Mouse (Mus musculus) heart, postnatal 36 days (tissue): ENCODE results near the gene Nrn1l. TPM values are rescaled to one million over a fixed set of nuclear protein-coding genes. Genes with fewer than 3 reads are reported as not detected.
A peak's percentile ranks its signal among the peaks of the same experiment; 100 is the strongest.

Source experiments
- DNase-seq, 2 experiments: peaks; one replicate each; pipeline ENCODE4 v3.0.0; 2021 to 2022
- intact Hi-C: fragments of 180-260 bp; cut with DNase I; formaldehyde crosslinking; loops from one replicate; pipeline ENCODE4 v1.15.1; 2025
- total RNA-seq, 2 experiments: library from RNA; stranded (reverse); gene quantifications; 2 replicates each; pipeline ENCODE4 v1.2.3; 2021

Gene Nrn1l
- 1 to 10 TPM in 1 of 2 experiments, under 1 TPM in 1; 0.49 to 1.1 TPM for total RNA-seq

GRCm38 (mm10) chr8:105893339-105893738, at the start of gene Nrn1l:
Nrn1l (plus strand) TSS chr8:105893567.
- DNase-seq: peak; percentile 66 to 70
- intact Hi-C loops: no loop called here

DNA sequence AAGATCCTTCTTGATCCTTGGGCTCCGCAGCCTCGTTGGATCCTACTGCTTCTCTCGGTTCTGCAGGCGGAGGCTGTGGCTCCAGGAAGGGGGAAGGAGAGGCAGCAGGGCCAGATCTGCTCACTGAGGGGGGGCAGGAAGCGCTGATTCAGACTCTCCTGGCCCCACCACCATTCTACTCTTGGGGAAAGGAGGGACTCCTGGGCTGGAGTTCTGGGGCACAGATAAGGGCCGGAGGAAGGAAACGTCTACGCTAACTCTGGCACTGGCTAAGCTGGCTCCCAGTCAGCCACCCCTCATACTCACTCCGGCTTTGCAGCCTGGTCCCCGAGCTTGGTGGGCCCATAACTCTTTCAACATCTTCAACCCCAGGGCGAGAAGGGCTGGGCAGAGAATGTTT, 46.7 kb upstream of the Nrn1l start:
- intact Hi-C loops: no loop called here
- DNase-seq: no peak

DNA sequence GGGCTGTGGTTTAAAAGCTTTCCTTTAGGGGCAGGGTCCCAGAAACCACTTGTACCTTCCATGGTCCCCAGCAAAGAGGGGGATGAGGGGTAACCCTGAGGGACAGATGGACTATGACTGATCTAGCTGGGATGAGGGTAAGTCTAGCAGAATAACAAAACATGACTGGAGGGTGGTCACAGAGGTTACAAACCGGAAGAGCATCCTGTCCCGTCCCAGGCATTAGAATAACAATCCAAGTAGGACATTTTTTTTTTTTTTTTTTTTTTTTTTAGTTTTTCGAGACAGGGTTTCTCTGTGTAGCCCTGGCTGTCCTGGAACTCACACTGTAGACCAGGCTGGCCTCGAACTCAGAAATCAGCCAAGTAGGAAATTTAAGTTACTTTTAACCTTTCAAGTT, 43.4 kb upstream of the Nrn1l start:
- intact Hi-C loops: loop anchor here (2.0 to 5.0 kb wide), 2 partner anchors 51 to 82 kb away; partner anchors contain the start of genes Ctrl and Pskh1
- DNase-seq: no peak

GRCm38 (mm10) chr8:105850611-105851010, 42.8 kb upstream of the Nrn1l start:
- intact Hi-C loops: loop anchor here (2.0 to 5.0 kb wide), 2 partner anchors 50 to 82 kb away; partner anchors contain the start of genes Ctrl and Pskh1
- DNase-seq: no peak

- peak; percentile 89 for DNase-seq
- intact Hi-C loops: loop anchor here (2.0 to 5.0 kb wide), 2 partner anchors 49 to 81 kb away; partner anchors contain the start of genes Ctrl and Pskh1
Measured at GRCm38 (mm10) chr8:105851651-105852143, 41.7 kb upstream of the Nrn1l start.

GRCm38 (mm10) chr8:105852146-105852729, 41.1 kb upstream of the Nrn1l start:
- no peak for DNase-seq
- intact Hi-C loops: loop anchor here (5.0 kb wide), 1 partner anchor 80 kb away; the partner anchor contains the start of gene Ctrl

DNA sequence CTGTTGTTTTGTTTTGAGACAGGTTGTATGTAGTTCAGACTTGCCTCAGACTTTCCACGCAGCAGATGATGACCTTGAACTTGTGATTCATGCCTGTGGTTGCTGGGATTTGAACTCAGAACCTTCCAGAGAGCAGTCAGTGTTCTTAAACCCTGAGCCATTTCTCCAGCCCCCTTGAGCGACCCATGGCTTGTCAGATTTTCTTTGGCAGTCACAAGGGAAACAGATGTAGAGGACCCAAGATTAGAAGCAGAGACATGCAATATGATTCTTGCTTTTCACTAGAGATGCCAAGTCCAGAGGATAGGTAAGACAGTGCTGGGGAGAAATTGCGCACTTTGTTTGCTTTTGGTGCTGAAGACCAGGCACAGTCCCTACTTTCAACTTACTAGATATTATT, 40.2 kb upstream of the Nrn1l start, which contains the start of gene Cenpt:
TSS of gene Cenpt (minus strand) at position 101 of the 400 bp plus-strand sequence.
- intact Hi-C loops: loop anchor here (5.0 kb wide), 1 partner anchor 79 kb away; the partner anchor contains the start of gene Ctrl

DNA sequence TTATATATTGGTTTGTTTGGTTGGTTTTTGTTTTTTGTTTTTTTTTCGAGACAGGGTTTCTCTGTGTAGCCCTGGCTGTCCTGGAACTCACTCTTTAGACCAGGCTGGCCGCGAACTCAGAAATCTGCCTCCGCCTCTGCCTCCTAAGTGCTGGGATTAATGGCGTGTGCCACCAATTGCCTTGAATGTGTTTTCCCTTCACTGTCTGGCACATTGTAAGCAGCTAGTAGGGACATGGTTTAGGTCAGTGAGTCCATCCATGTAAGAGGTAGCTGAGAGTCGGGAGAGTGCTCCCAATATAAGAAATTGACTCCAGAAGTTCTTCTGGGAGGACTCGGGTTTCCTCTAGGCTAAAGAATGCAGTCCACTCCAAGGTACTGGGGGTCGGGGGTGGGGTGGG, 39.1 kb upstream of the Nrn1l start:
- intact Hi-C loops: loop anchor here (5.0 kb wide), 1 partner anchor 78 kb away; the partner anchor contains the start of gene Ctrl
- no peak for DNase-seq

More for the DNA sequence above, 40.2 kb upstream of the Nrn1l start, which contains the start of gene Cenpt:
- DNase-seq: no peak

- DNase-seq: peak; percentile 91 to 94
- intact Hi-C loops: loop anchor here (5.0 kb wide), 1 partner anchor 78 kb away; the partner anchor contains the start of gene Ctrl
Measured at GRCm38 (mm10) chr8:105854715-105855216, 38.6 kb upstream of the Nrn1l start, which contains the start of gene Thap11. Thap11 (plus strand) TSS chr8:105855132.

DNA sequence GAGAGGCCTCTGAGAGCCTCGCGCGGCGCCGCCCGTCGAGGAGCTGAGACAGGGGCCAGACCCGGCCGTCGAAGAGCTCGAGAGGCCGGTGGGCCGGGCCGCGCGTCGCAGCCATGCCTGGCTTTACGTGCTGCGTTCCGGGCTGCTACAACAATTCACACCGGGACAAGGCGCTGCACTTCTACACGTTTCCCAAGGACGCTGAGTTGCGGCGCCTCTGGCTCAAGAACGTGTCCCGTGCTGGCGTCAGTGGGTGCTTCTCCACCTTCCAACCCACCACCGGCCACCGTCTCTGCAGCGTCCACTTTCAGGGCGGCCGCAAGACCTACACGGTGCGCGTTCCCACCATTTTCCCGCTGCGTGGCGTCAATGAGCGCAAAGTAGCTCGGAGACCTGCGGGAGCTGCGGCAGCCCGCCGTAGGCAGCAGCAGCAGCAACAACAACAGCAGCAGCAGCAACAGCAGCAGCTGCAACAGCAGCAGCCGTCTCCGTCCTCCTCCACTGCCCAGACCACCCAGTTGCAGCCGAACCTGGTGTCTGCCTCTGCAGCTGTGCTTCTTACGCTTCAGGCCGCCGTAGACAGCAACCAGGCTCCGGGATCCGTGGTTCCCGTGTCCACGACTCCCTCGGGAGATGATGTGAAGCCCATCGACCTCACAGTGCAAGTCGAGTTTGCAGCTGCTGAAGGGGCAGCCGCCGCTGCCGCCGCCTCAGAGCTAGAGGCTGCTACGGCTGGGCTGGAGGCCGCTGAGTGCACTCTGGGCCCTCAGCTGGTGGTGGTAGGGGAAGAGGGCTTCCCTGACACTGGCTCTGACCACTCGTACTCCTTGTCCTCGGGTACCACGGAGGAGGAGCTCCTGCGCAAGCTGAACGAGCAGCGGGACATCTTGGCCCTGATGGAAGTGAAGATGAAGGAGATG, 37.9 kb upstream of the Nrn1l start:
- intact Hi-C loops: no loop called here

GRCm38 (mm10) chr8:105856168-105856835, 37.1 kb upstream of the Nrn1l start:
- intact Hi-C loops: no loop called here
- DNase-seq: no peak

More for the DNA sequence above, 37.9 kb upstream of the Nrn1l start:
- peak in 1 of 2 experiments; percentile 53 for DNase-seq

GRCm38 (mm10) chr8:105858495-105858894, 34.9 kb upstream of the Nrn1l start:
- no peak for DNase-seq
- intact Hi-C loops: no loop called here

DNA sequence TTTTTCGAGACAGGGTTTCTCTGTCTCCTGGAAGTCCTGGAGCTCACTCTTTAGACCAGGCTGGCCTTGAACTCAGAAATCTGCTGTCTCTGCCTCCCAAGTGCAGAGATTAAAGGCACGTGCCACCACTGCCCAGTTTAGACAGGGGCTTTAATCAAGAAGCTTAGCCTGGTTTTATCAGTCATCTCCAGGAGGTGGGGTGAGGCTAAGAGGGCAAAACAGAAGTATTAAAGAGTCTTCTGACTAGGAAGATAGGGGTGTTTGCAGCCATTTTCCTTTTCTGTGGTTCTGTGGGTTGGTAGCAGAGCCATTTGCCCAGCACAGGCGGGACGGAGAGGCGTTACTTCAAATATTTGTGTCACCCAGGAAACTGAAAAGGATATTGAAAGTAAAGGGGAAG, 34.1 kb upstream of the Nrn1l start:
- intact Hi-C loops: no loop called here
- no peak for DNase-seq

DNA sequence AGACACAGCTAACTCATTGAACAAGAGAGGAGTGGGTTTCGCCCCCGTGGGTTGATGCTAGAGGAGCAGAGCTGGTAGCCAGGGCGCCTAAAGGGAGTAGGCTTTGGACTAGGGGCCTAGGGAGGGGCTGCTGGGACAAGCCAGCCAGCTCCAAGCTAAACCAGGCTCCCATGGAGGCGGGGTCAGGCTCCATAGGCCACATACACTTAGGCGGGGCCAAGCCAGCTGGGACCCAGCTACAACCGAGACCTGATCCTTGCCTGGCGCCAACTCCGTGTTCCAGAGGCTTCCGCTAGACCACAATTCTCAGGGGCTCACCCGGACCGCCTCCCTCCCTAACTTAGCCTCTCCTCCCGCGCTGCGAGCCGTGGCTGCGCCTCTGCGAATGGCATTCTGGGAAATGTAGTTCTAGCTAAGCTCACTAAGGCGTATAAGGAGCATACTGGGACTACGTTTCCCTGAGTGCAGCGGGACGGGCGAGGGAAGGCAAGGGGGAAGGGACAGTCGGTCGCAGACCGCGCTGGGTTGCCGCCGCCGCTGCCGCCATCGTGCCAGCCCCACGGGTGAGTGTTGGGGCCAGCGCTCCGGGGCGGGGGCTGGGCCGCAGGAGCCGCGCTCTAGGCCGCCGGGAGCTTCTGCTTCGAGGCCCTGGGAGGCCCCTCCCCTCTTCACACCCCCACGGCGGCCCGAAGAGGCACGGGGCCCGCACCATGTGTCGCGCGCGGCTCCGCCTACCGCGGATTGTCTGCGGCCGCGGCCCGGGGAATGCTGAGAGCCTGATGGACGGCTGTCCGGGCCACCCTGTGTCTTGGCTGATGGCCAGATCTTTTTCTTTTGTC, 33.0 kb upstream of the Nrn1l start, which contains the start of gene Nutf2:
TSS of gene Nutf2 (plus strand) at position 438 of the 839 bp plus-strand sequence.
- intact Hi-C loops: loop anchor here (2.0 kb wide), 2 partner anchors 20 to 40 kb away; partner anchors contain the start of genes Edc4 and Pskh1
- peak; percentile 88 to 91 for DNase-seq

DNA sequence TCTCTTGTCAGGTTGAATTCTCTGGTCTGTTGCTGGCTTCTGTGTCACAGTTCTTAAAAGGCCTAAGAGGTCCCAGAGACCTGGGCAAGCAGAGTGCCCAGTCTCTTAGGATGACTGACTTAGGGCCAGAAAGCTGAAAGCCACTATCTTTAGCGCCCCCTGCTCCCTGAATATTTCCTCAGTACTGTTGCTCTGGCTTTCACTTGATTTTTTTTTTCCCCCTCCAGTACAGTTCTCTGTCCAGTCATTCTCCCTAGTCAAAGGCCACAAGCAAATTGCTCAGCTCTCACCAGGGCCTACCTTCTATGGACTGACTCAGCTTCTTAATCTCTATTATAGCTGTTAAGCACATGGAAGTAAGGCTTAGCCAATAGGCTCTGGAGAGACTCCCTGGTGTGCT, 31.4 kb upstream of the Nrn1l start:
- DNase-seq: no peak
- intact Hi-C loops: loop anchor here (2.0 kb wide), 2 partner anchors 19 to 39 kb away; partner anchors contain the start of genes Edc4 and Pskh1

- intact Hi-C loops: no loop called here
- DNase-seq: no peak
Measured at GRCm38 (mm10) chr8:105866364-105867029, 26.9 kb upstream of the Nrn1l start.

DNA sequence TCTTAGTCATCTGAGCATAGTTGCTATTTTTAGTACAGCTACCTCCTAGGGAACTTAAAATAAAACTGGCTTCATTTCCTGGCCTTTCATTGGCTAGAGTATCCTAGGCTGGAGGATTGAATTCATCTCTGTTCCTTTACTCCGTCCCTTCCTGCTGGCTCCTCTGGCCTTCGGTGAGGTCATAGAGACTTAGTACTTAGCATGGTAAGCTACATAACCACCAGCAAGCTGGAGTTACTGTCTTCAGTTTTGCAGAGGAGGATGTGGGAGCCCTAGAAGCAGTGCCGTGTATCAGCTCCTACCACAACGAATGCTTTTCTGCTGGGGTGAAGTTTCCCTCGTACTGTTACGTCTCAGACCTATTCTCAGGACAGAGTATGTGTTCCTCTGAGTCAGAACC, 19.1 kb upstream of the Nrn1l start:
- intact Hi-C loops: no loop called here
- peak in 1 of 2 experiments; percentile 42 for DNase-seq
